Mouse (Mus musculus) neural tube, embryonic 14.5 days (tissue): Measurements from ENCODE around the gene Frmpd3. TPM values are rescaled to one million over a fixed set of nuclear protein-coding genes. Genes with fewer than 3 reads are reported as not detected.
A peak's percentile ranks its signal among the peaks of the same experiment; 100 is the strongest.

Experiments used
- ATAC-seq: fragments of 200-750 bp; cut with Nextera tagmentation; 2 replicates; pipeline ENCODE4 v1.8.0; 2017; ENCODE audit warnings: low read depth, mild to moderate bottlenecking, moderate TSS enrichment, moderate library complexity
- H3K27ac ChIP-seq: fragments of 300-500 bp; sonication (generic); 2 replicates; pipeline ENCODE4 v1.5.1; 2014; ENCODE audit warnings: low read depth, mild to moderate bottlenecking, control low read depth, low read length, moderate library complexity, mixed read lengths
- H3K27me3 ChIP-seq: fragments of 300-500 bp; sonication (generic); 2 replicates; pipeline ENCODE4 v1.6.1; 2014; ENCODE audit warnings: low read length; ENCODE audit not compliant: control insufficient read depth, insufficient read depth
- H3K36me3 ChIP-seq: fragments of 300-500 bp; sonication (generic); 2 replicates; pipeline ENCODE4 v1.6.1; 2014; ENCODE audit warnings: low read length, mixed read lengths; ENCODE audit not compliant: control insufficient read depth, insufficient read depth
- H3K4me1 ChIP-seq: fragments of 300-500 bp; sonication (generic); 2 replicates; pipeline ENCODE4 v1.6.1; 2014; ENCODE audit warnings: low read length; ENCODE audit not compliant: control insufficient read depth, insufficient read depth
- H3K4me2 ChIP-seq: fragments of 300-500 bp; sonication (generic); 2 replicates; pipeline ENCODE4 v1.6.1; 2014; ENCODE audit warnings: mild to moderate bottlenecking, low read depth, low read length, control low read depth
- H3K4me3 ChIP-seq: fragments of 300-500 bp; sonication (generic); 2 replicates; pipeline ENCODE4 v1.5.1; 2014; ENCODE audit warnings: low read depth, low read length, control low read depth, mixed read lengths
- H3K9ac ChIP-seq: fragments of 300-500 bp; sonication (generic); replicated peaks from 2 replicates; pipeline ENCODE4 v1.6.1; 2014; ENCODE audit warnings: low read depth, mild to moderate bottlenecking, control low read depth, low read length, mixed read lengths
- H3K9me3 ChIP-seq: fragments of 300-500 bp; sonication (generic); 2 replicates; pipeline ENCODE4 v1.6.1; 2016; ENCODE audit warnings: low read length; ENCODE audit not compliant: control insufficient read depth
- WGBS: fragments of 180-500 bp; shearing (Covaris S2); extraction: QIAGEN DNeasy Blood & Tissue Kit; methylation state at CpG from one replicate; pipeline ENCODE4 v1.1.7; 2014; 5-methylcytosine and 5-hydroxymethylcytosine counted together
- polyA plus RNA-seq: library from polyadenylated mRNA; unstranded; fragments of >200 nt; fragmentation: Nextera tagmentation; extraction: Ambion mirVana; gene quantifications from 2 replicates; pipeline ENCODE4 v1.2.1, GENCODE M21; 2014

Frmpd3 gene
- polyA plus RNA-seq, 1 experiment from 2014 or later, result 8.3 TPM

- ATAC-seq, result no peak
- Histone ChIP-seq H3K27ac (no peak overlapping the region), H3K9me3 (no peaks in the 10 kb centered on the region), H3K36me3 (no peaks in the 10 kb centered on the region), H3K9ac (no peak overlapping the region), H3K4me3 (no peak overlapping the region), H3K4me1 (no peaks in the 10 kb centered on the region), H3K4me2 (no peak overlapping the region), H3K27me3 (no peaks in the 10 kb centered on the region)
- 37% methylated on average over 4 of the region's 4 CpGs for WGBS
These were observed 60.8 kb downstream of the Frmpd3 start for GRCm38 (mm10) chrX:140402904-140403303.

DNA sequence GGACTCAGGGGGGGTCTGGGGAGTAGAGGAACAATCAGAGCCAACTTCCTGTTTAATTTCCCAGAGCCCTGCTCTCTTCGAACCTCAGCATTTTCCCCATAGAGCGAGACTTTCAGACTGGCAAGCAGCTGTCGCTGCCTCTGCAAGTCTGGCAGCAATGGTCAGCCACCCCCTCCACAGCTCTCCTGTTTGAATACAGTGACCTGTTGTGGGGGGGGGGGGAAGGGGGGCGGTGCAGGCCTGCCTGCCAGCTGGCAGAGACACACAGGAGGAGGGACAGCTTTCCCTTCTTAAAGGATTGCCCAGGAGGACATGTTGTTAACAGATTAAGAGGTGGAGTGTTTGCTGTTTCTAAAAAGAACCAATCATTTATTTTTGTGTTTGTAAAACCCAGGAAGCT is 64.0 kb downstream of the Frmpd3 start:
- no peaks in the 10 kb centered on the region for H3K27me3 ChIP-seq
- 29% methylated on average over 3 of the region's 4 CpGs for WGBS
- no peaks in the 10 kb centered on the region for H3K36me3 ChIP-seq
- 0 out of 2 replicates have a peak, but pooled peaks have one; percentile 31 for ATAC-seq
- H3K4me3 ChIP-seq, result no peak overlapping the region
- H3K9me3 ChIP-seq, result no peaks in the 10 kb centered on the region
- no peak overlapping the region for H3K27ac ChIP-seq
- H3K4me2 ChIP-seq, result no peak overlapping the region
- no peaks in the 10 kb centered on the region for H3K4me1 ChIP-seq
- H3K9ac ChIP-seq, result no peak overlapping the region

GRCm38 (mm10) chrX:140406501-140406900 is 64.4 kb downstream of the Frmpd3 start:
- H3K4me2 ChIP-seq, result no peak overlapping the region
- no peak for ATAC-seq

GRCm38 (mm10) chrX:140407593-140407992 is 65.5 kb downstream of the Frmpd3 start:
- 85% methylated on average over 5 of the region's 5 CpGs for WGBS

More at GRCm38 (mm10) chrX:140406501-140406900, 64.4 kb downstream of the Frmpd3 start:
- H3K4me1 ChIP-seq, result no peaks in the 10 kb centered on the region
- no peaks in the 10 kb centered on the region for H3K36me3 ChIP-seq
- no peaks in the 10 kb centered on the region for H3K27me3 ChIP-seq
- no peaks in the 10 kb centered on the region for H3K9me3 ChIP-seq
- H3K9ac ChIP-seq, result no peak overlapping the region
- H3K4me3 ChIP-seq, result no peak overlapping the region
- H3K27ac ChIP-seq, result no peak overlapping the region

DNA sequence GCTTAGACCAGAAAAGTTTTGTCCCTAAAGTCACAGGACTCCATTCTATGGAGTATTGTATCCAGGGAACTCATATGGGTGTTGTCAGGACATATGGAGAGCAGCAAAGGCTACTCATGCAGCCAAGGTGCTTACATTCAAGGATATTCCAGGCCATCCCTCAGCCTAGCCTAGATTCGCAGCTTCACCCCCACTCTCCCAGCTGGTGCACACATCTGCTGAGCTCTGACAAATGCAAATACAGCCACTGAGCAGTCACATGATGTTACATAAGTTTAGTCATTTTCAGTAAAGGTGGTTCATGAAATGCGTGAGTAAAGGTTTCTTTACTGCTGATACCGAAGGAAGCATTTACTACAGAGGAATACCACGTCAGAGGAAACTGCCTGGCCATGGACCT is 76.4 kb downstream of the Frmpd3 start:
- H3K9ac ChIP-seq, result no peak overlapping the region
- no peak overlapping the region for H3K4me2 ChIP-seq
- H3K36me3 ChIP-seq, result no peaks in the 10 kb centered on the region
- H3K27me3 ChIP-seq, result peaks cover 3% of the 10 kb centered on the region; the same call in 1 of the 2 replicates
- no peak overlapping the region for H3K4me3 ChIP-seq
- no peak for ATAC-seq
- no peaks in the 10 kb centered on the region for H3K4me1 ChIP-seq
- H3K9me3 ChIP-seq, result no peaks in the 10 kb centered on the region
- H3K27ac ChIP-seq, result no peak overlapping the region
- WGBS, result 80% methylated on average over 4 of the region's 4 CpGs

More at GRCm38 (mm10) chrX:140407593-140407992, 65.5 kb downstream of the Frmpd3 start:
- H3K27ac ChIP-seq, result no peak overlapping the region
- no peaks in the 10 kb centered on the region for H3K27me3 ChIP-seq
- ATAC-seq, result no peak
- H3K9me3 ChIP-seq, result no peaks in the 10 kb centered on the region
- no peak overlapping the region for H3K4me2 ChIP-seq
- no peak overlapping the region for H3K4me3 ChIP-seq
- no peaks in the 10 kb centered on the region for H3K36me3 ChIP-seq
- no peak overlapping the region for H3K9ac ChIP-seq
- H3K4me1 ChIP-seq, result no peaks in the 10 kb centered on the region

GRCm38 (mm10) chrX:140427124-140427523 is 85.1 kb downstream of the Frmpd3 start:
- H3K4me3 ChIP-seq, result no peak overlapping the region
- no peaks in the 10 kb centered on the region for H3K36me3 ChIP-seq
- no peaks in the 10 kb centered on the region for H3K4me1 ChIP-seq
- H3K9me3 ChIP-seq, result no peaks in the 10 kb centered on the region
- H3K4me2 ChIP-seq, result no peak overlapping the region
- 74% methylated on average over 4 of the region's 4 CpGs for WGBS
- H3K27ac ChIP-seq, result no peak overlapping the region
- H3K27me3 ChIP-seq, result no peaks in the 10 kb centered on the region
- no peak overlapping the region for H3K9ac ChIP-seq
- no peak for ATAC-seq

- ATAC-seq, result no peak
- no peaks in the 10 kb centered on the region for H3K9me3 ChIP-seq
- 76% methylated on average over 7 of the region's 8 CpGs for WGBS
- H3K27ac ChIP-seq, result no peak overlapping the region
- no peaks in the 10 kb centered on the region for H3K4me1 ChIP-seq
- H3K27me3 ChIP-seq, result no peaks in the 10 kb centered on the region
- H3K9ac ChIP-seq, result no peak overlapping the region
- H3K36me3 ChIP-seq, result no peaks in the 10 kb centered on the region
- H3K4me2 ChIP-seq, result no peak overlapping the region
- H3K4me3 ChIP-seq, result no peak overlapping the region
These were observed 86.2 kb downstream of the Frmpd3 start for GRCm38 (mm10) chrX:140428252-140428651.

DNA sequence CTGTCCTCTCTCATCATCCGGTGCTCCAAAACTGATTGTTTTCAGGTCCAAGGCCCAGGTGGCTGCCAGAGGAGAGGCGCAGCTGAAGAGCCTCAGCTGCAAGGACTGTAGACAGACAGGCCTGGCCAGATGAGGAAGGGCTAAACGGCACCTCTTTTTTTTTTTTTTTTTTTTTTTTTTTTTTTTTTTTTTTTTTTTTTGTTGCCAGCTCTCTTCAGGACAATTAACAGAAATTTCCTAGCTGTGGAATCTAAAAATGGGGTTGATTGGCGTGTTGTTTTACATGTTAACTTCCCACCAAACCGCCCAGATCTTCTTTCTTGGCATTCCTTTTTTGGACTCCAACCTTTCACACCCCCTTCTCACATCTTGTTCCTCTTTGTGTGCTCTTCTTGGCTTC is 87.9 kb downstream of the Frmpd3 start:
- Histone ChIP-seq H3K4me3 (no peak overlapping the region), H3K27ac (no peak overlapping the region), H3K4me2 (no peak overlapping the region), H3K4me1 (no peaks in the 10 kb centered on the region), H3K9me3 (no peaks in the 10 kb centered on the region), H3K9ac (no peak overlapping the region), H3K36me3 (no peaks in the 10 kb centered on the region), H3K27me3 (no peaks in the 10 kb centered on the region)
- 80% methylated on average over 5 of the region's 5 CpGs for WGBS
- no peak for ATAC-seq

- Histone ChIP-seq H3K36me3 (no peaks in the 10 kb centered on the region), H3K9me3 (no peaks in the 10 kb centered on the region), H3K4me3 (no peak overlapping the region), H3K27me3 (no peaks in the 10 kb centered on the region), H3K4me2 (no peak overlapping the region), H3K4me1 (no peaks in the 10 kb centered on the region), H3K27ac (no peak overlapping the region), H3K9ac (no peak overlapping the region)
- WGBS, result 82% methylated on average over 12 of the region's 12 CpGs
- no peak for ATAC-seq
These were observed 88.4 kb downstream of the Frmpd3 start for GRCm38 (mm10) chrX:140430506-140430905.

DNA sequence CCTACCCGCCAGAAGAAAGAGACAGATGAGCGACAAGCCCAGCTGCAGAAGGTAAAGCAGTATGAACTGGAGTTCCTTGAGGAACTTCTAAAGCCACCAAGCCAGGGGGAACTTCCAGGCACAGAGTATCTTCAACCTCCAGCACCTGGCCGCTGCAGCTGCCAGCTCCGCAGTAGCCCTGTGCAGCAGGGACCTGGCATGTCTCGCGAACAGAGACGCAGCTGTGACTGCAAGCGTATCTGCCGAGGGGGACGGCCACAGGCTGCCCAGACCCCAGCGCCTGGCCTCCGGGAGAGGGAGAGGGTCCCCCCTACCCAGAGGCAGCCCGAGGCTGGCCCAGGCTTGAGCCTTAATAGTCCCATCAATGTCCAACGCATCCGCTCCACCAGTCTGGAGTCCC is 89.9 kb downstream of the Frmpd3 start:
- no peak for ATAC-seq
- 86% methylated on average over 12 of the region's 15 CpGs for WGBS
- Histone ChIP-seq H3K4me1 (no peaks in the 10 kb centered on the region), H3K36me3 (no peaks in the 10 kb centered on the region), H3K4me3 (no peak overlapping the region), H3K9me3 (no peaks in the 10 kb centered on the region), H3K4me2 (no peak overlapping the region), H3K9ac (no peak overlapping the region), H3K27me3 (no peaks in the 10 kb centered on the region), H3K27ac (no peak overlapping the region)
